Mouse (Mus musculus) erythroblast, adult 5-6 weeks (primary cell): ENCODE results near the gene Pex12. TPM values are rescaled to one million over a fixed set of nuclear protein-coding genes. Genes with fewer than 3 reads are reported as not detected.
"Not testable (repeated sequence)": the region's sequence is repeated elsewhere in the genome, so short reads cannot be mapped to it uniquely, and the experiment has no call there.

Source experiments
- ATAC-seq: replicated peaks from 2 replicates; pipeline ENCODE4 v1.8.0; 2016; ENCODE audit warnings: moderate number of reproducible peaks, mild to moderate bottlenecking, moderate TSS enrichment, inconsistent platforms; ENCODE audit not compliant: poor library complexity, low FRiP score, severe bottlenecking
- total RNA-seq, 2 experiments: library from RNA; stranded (forward) in 1 of 2; stranded (reverse) in 1 of 2; fragments of 150-400 nt in 1 of 2; fragments of 200-764, 138-1000 nt in 1 of 2; gene quantifications; 2 replicates each; pipeline versions ENCODE4 v1.2.3 to v1.2.4; 2015 to 2017; ENCODE audit warnings: low replicate concordance in 2 of 2

Gene Pex12
- total RNA-seq, 2 experiments from 2014 or later: 1.3 TPM

DNA sequence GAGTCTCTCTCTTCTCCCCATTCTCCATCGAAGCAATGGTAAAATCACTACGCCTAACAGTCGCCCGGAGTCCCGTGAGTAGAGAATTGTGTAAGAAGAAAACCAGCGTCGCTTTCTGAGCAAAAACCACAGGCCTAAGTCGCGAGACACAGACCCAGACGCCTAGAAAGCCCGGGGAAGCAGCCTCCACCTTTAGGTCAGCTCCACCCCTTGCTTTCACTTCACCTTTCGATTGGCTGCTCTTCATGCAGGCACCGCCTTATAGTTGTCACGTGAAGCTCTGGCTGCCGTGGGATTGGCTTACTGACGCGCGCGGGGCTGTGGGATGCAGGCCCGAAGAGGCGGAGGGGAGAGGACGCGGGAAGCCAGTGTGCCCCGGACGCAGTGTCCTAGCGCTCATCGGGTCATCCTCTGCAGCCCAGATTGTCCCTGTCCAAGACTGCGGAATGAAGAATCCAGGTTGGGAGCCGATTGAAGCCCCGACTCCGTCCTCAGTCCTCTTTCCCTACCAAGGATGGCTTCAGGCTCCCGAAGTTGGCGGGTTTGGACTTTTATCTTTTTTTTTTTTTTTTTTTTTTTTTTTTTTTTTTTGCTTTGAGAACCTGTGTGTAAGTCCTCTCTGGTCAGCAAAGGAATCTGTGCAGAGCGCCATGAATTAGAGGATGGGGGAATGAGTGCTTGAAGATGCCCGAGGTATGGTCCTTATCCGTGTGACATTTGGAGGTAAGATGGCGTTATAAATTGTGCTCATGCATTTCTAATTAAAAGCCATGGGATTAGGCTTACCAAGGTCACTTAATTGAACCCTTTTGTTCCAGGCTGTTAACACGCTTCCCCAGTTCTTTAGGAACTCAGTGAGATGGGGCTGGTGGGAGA is 10.8 kb downstream of the Pex12 start:
- ATAC-seq: peak; percentile 92

DNA sequence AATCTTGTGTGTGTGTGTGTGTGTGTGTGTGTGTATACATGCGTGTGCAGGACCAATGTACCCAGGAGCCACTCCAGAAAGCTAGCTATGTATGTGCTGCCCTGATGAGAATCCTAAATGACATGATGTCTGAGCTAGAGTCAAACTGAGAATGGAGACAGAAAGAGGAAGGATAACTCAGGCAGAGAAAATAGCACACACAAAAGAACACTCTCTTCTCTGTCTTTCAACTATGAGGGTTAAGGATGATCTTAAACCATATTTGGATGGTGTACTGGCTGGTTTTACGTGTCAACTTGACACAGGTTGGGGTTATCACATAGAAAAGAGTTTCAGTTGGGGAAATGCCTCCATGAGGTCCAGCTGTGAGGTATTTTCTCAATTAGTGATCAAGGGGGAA is 12.8 kb downstream of the Pex12 start:
- ATAC-seq: no peak

DNA sequence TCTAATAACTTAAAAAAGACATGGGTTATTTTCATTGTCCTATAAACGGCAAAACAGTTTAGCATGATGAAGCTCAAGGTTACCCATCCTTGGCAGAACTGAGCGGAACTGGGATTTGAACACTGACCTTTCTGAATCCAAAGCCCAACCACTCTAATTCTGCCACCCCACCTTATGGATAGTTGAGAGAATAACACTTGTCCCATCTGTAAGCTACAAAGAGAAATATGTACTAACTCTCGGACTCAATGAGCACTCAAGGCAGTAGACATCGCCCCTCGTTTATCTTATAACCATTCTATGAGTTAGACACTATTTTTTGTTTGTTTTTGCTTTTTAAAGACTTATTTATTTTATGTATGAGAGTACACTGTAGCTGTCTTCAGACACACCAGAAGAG is 13.3 kb downstream of the Pex12 start:
- ATAC-seq: no peak

DNA sequence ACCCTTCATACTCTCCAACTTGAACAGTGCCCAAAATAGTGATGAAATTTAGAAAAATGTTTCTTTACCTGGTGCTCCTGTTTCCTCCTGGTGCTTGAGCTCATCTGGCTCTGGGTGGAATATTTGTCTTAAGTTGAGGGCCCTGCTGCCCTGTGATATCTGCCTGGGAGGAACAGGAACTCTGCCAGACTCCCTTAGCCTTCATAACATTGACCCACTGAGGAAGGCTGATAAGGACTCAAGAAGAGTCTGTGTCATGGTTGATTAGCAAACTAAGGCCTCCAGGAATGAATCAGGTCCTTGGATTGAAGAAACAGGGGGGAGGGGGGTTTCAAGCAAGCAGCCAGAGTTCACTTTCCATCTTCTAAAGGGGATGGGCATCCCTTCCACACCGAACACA is 15.8 kb downstream of the Pex12 start, which contains the start of gene Slfn14:
TSS of gene Slfn14 (minus strand) at position 161 of the 400 bp plus-strand sequence.
- ATAC-seq: peak; percentile 84

DNA sequence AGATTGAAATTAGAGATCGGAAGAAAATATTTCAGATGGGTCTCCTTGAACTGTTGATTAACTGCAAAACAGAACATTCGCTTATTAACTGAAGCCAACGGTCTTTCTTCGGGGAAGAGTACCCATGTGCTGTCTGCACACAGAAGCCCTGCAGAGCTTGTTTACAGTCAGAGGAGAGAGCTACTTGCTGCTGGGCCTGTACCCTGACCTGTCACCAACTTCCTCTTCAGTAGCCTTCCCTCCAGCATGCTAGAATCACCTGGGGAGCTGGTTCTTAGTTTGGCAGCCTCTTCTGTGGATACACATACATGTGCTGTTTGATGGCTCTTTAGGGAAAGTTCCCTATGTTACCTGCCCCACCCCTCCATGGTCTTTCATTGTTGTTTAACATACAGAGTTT is 16.8 kb downstream of the Pex12 start:
- peak; percentile 29 for ATAC-seq

DNA sequence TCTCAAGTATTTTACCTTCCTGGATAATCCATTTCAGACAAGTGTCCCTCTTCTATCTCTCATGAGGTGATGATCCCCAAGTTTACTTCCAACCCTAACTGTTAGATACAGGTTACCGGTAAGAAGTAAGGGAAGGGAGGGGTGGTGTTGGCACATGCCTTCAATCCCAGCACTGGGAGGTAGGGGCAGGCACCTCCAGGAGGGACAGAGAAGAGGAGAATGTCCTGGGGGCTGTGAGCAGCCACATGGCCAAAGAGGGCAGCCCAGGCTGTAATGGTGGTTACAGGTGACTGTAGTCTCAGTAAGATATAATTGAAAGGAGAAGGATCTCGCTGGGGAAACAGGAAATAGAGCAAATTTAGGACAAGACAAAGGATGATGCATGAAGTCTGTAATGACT is 20.3 kb downstream of the Pex12 start:
- ATAC-seq: no peak

DNA sequence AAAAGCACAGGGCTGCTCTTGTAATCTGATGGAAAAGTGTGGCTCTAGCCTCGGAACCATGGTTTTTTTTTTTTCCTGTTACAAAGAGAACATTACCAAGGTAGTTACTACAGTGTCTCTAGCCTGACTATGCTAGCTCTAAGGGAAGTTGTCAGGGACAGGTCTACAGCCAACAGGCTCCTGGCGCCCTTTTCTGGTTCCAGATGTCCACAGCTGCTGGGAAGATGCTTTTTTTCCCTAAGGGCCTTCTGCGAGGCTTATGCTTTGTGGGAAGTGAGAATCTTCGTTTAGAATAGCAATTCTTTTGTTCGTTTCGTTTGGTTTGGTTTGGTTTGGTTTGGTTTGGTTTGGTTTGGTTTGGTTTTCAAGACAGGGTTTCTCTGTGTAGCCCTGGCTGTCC is 22.7 kb downstream of the Pex12 start:
- ATAC-seq: no peak

DNA sequence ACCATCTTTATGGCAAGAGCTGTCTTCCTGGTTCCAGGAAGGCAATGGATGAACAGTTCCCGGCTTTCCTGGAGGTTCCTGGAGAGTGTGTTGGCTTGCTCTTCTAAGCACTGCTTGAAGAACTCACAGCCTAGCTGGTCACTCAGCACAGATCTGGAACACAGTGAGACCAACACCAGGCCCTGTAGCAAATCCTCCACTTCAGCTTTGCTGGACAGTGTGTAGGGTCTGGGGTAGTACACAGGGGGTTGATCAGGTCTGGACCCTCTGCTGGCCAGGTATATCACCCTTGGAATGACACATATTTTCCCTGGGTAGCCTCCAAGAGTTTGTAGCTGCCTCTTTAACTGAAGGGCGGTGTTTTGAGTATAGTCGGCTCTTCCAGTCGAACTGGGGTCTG is 23.4 kb downstream of the Pex12 start:
- no peak for ATAC-seq

DNA sequence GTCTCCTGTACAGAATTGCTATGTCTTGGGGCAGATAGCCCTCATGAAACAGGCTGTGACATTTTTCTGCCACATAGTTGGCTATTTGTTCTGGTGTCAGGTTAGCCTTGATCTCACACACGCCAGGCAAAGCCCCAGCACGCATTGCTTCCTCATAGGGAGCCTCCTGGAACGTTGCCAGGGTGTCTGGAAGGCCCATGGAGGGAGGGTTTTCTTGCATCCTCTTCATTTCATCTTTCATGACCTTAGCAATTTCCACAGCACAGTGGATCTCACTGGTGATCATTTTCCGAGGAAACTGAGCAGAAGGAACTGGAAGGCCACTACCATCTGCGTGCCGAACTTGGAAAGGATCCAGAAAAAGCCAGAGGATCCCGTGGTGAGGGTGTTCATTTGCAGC is 26.1 kb downstream of the Pex12 start:
- ATAC-seq: no peak

DNA sequence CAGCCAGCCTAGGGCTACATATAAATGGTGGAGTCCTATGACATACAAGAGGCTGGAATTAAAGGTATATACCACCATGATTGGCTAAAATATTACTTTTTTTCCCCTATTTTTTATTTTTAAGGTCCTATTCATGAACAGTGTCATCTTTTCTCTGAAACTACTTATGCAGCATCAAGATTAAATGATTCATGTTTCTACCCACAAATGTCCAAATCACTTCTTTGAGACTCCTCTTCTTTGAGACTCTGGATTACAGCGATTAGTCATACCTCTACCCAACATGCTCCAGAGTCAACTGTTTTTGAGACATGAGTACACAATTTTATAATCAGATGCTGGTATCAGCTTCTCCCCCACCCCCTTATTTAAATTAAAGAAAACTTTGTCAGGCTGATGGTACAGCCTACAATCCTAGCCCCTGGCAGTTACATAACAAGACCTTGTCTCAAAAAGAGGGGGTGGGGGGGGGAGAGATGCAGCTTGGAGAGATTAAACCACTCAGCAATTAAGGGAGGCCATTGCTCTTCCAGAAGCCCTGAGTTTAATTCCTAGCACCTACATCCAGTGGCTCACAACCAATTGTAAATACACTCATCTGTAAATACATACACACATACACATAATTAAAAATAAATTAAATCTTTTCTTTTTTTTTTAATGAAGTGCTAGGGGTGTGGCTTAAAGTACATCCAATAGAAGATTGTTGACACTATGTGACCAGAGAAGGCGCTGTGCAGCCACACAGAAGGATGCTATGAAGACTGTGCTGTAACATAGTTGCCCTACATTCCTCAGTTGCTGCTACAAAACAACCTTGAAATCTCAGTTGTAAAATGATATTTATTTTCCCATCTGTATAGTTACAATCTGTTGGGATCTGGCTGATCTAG is 30.2 kb downstream of the Pex12 start:
- ATAC-seq: peak; percentile 61

DNA sequence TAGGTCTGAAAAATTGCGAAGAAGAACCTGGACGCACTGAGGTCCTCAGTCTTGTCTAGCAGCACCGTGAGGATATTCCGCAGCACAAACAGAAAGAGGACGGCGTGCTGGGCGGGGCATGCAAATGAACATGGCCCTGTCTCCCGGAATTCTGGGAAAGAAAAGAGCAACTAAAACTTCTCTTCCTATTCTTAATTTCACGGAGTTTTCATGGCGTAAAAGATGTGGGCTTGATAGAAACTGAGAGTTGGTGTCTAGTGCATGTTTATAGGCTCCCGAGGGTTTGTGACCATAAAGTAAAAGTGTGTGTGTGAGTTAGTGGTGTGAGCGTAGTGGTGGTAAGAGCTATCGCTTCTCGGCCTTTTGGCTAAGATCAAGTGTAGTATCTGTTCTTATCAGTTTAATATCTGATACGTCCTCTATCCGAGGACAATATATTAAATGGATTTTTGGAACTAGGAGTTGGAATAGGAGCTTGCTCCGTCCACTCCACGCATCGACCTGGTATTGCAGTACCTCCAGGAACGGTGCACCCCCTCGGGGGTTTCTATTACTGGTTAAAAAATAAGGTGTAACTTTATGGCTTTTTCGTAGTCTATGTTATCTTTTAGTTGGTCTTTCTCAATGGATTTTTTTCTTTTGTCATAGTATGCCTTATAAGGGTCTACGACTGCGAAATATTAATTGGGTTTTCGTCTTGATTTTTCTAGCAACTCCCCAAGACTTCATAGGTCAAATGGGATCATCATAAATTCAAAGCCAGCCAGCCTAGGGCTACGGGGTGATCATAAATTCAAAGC is 31.0 kb downstream of the Pex12 start:
- peak; percentile 78 for ATAC-seq

DNA sequence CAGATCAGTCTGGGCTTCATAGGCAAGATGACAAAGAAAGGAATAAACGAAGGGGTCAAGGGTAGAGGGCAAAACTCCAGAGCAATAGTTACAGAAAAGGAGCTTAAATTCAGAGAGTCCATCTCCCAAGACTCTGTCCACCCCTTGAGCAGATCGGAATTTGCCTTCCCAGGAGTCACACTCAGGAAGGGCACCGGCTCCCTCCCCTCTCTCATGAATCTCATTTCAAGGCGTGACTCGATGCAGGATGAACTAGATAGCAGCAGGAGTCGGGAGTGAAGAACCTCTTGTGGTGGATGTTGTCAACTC is 31.6 kb downstream of the Pex12 start:
- ATAC-seq: peak; percentile 42

DNA sequence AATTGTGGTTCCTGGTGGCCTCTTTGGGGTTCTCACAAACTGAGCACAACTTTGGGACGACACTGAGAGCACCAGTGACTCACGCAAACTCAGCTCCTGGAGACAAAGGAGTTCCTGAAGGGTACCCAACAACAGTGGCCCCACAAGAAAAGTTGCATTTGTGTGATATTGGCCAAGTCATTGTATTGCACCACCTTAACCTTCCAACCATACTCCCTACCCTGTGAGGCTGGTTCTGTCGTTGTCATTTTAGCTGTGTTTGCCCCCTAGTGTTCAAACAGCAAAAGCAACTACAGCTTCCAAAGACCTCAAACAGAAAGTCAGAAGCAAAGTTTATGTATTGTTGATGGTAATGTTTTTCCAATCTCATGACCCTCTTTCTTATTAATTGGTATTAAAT is 39.2 kb downstream of the Pex12 start:
- peak; percentile 92 for ATAC-seq

DNA sequence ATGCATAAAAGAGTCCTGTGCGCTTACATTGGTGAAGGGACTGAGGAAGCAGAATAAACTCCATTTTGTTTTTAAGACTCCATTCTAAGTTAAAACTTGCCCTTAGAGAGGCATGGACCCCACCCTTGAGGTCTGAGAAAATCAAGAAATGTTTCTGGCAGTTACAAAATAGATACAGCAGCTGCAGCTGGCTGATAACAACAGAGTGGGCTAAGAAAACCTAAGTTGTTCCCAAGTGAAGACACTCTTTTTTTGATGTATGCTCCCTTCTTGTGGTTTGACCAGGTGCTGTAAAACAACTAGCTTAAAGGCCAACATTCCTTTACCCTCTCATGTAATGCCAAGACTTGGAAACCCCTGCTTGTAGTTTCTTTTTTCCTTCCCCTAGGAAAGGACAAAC is 39.7 kb downstream of the Pex12 start:
- ATAC-seq: peak; percentile 84

DNA sequence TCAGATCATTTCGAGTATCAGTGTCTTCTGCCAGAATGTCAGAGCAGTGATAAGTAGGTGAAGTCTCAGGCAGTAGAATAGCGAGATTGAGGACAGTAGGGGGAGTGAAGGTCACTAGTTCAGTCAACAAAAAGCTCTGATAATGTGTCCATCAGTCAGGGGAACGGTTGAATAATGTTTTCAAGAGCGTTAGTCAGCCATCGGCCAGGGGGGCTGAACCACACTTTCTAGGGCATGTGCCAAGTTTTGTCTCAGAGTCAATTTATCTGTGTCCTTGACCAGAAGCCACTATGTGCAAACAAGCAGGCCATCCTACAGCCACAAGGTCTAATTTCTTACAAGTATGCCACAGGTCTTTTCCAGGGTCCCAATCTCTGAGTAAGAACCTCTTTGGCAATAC is 45.2 kb downstream of the Pex12 start:
- ATAC-seq: not testable (repeated sequence)

Other genes with a start within 250 kb of the Pex12 start
- gene Slfn2, start 237.5 kb downstream of the Pex12 start, total RNA-seq (2015; ENCODE audit: low replicate concordance): 36.9 and 58.1 TPM in 2 replicates
- gene Slfn2, start 237.5 kb downstream of the Pex12 start, total RNA-seq (2017; ENCODE audit: low replicate concordance): 71.9 and 73.6 TPM in 2 replicates
- gene Slfn1, start 185.7 kb downstream of the Pex12 start, total RNA-seq (2015; ENCODE audit: low replicate concordance): 16.5 and 18.6 TPM in 2 replicates
- gene Slfn1, start 185.7 kb downstream of the Pex12 start, total RNA-seq (2017; ENCODE audit: low replicate concordance): 23.3 and 26.2 TPM in 2 replicates
- 52.5 and 75.0 TPM in 2 replicates for gene Slfn4, start 127.4 kb downstream of the Pex12 start, total RNA-seq (2015; ENCODE audit: low replicate concordance)
- 22.6 and 27.2 TPM in 2 replicates for gene Slfn4, start 127.4 kb downstream of the Pex12 start, total RNA-seq (2017; ENCODE audit: low replicate concordance)
- 8.6 and 10.0 TPM in 2 replicates for gene Slfn3, start 111.3 kb downstream of the Pex12 start, total RNA-seq (2015; ENCODE audit: low replicate concordance)
- gene Slfn3, start 111.3 kb downstream of the Pex12 start, total RNA-seq (2017; ENCODE audit: low replicate concordance): 11.9 and 15.3 TPM in 2 replicates
- 616 and 623 TPM in 2 replicates for gene Slfn14, start 15.9 kb downstream of the Pex12 start, total RNA-seq (2015; ENCODE audit: low replicate concordance)
- 920 and 955 TPM in 2 replicates for gene Slfn14, start 15.9 kb downstream of the Pex12 start, total RNA-seq (2017; ENCODE audit: low replicate concordance)
- gene Ap2b1, start 3.6 kb downstream of the Pex12 start, total RNA-seq (2015; ENCODE audit: low replicate concordance): 20.8 and 28.2 TPM in 2 replicates
- gene Ap2b1, start 3.6 kb downstream of the Pex12 start, total RNA-seq (2017; ENCODE audit: low replicate concordance): 46.0 and 52.7 TPM in 2 replicates
- not detected in 2 replicates for gene Rasl10b, start 106.6 kb upstream of the Pex12 start, total RNA-seq (2015; ENCODE audit: low replicate concordance)
- not detected in 2 replicates for gene Rasl10b, start 106.6 kb upstream of the Pex12 start, total RNA-seq (2017; ENCODE audit: low replicate concordance)
- not detected in 2 replicates for gene Gas2l2, start 126.9 kb upstream of the Pex12 start, total RNA-seq (2015; ENCODE audit: low replicate concordance)
- gene Gas2l2, start 126.9 kb upstream of the Pex12 start, total RNA-seq (2017; ENCODE audit: low replicate concordance): not detected in 2 replicates
- gene 1700020L24Rik, start 135.1 kb upstream of the Pex12 start, total RNA-seq (2015; ENCODE audit: low replicate concordance): 3.8 and 8.2 TPM in 2 replicates
- gene 1700020L24Rik, start 135.1 kb upstream of the Pex12 start, total RNA-seq (2017; ENCODE audit: low replicate concordance): 8.9 and 24.8 TPM in 2 replicates
- 0.63 TPM in 1 of 2 replicates, not detected in the other for gene Mmp28, start 160.5 kb upstream of the Pex12 start, total RNA-seq (2015; ENCODE audit: low replicate concordance)
- gene Mmp28, start 160.5 kb upstream of the Pex12 start, total RNA-seq (2017; ENCODE audit: low replicate concordance): 0.42 and 1.7 TPM in 2 replicates
- gene Taf15, start 170.5 kb upstream of the Pex12 start, total RNA-seq (2015; ENCODE audit: low replicate concordance): 20.9 and 35.2 TPM in 2 replicates
- 24.5 and 33.2 TPM in 2 replicates for gene Taf15, start 170.5 kb upstream of the Pex12 start, total RNA-seq (2017; ENCODE audit: low replicate concordance)
- not detected in 2 replicates for gene Heatr9, start 219.6 kb upstream of the Pex12 start, total RNA-seq (2015; ENCODE audit: low replicate concordance)
- not detected in 2 replicates for gene Heatr9, start 219.6 kb upstream of the Pex12 start, total RNA-seq (2017; ENCODE audit: low replicate concordance)
- 12.3 TPM in 1 of 2 replicates, not detected in the other for gene Ccl5, start 227.9 kb upstream of the Pex12 start, total RNA-seq (2015; ENCODE audit: low replicate concordance)
- gene Ccl5, start 227.9 kb upstream of the Pex12 start, total RNA-seq (2017; ENCODE audit: low replicate concordance): 5.9 TPM in 1 of 2 replicates, not detected in the other